Mouse (Mus musculus): ENCODE results near the gene Sec22a. TPM values are rescaled to one million over a fixed set of nuclear protein-coding genes. Genes with fewer than 3 reads are reported as not detected.

The Sec22a gene
- polyA plus RNA-seq, 1 experiment from 2014 or later = 12.8 TPM

- no peak overlapping the region for H3K4me3 ChIP-seq (ENCODE audit: inconsistent target)
- H3K36me3 ChIP-seq (ENCODE audit: inconsistent target) = no peaks in the 10 kb centered on the region
- no peak overlapping the region for H3K27ac ChIP-seq
- 93% methylated on average over 1 of the region's 1 CpGs for WGBS (ENCODE audit: missing documents)
- no peaks in the 10 kb centered on the region for H3K79me2 ChIP-seq (ENCODE audit: inconsistent target)
Measured at GRCm38 (mm10) chr16:35330451-35330850, 33.3 kb downstream of the Sec22a start.

- WGBS (ENCODE audit: missing documents) = 90% methylated on average over 2 of the region's 2 CpGs
- no peaks in the 10 kb centered on the region for H3K36me3 ChIP-seq (ENCODE audit: inconsistent target)
- H3K27ac ChIP-seq = no peak overlapping the region
- no peak overlapping the region for H3K4me3 ChIP-seq (ENCODE audit: inconsistent target)
- H3K79me2 ChIP-seq (ENCODE audit: inconsistent target) = no peaks in the 10 kb centered on the region
Measured at GRCm38 (mm10) chr16:35319773-35320172, 43.9 kb downstream of the Sec22a start.

- Histone ChIP-seq H3K79me2 (ENCODE audit: inconsistent target) (no peaks in the 10 kb centered on the region), H3K27ac (no peak overlapping the region), H3K36me3 (ENCODE audit: inconsistent target) (no peaks in the 10 kb centered on the region), H3K4me3 (ENCODE audit: inconsistent target) (no peak overlapping the region)
- WGBS (ENCODE audit: missing documents) = 53% methylated on average over 4 of the region's 4 CpGs
Measured at GRCm38 (mm10) chr16:35319335-35319734, 44.4 kb downstream of the Sec22a start.

- H3K27ac ChIP-seq = no peak overlapping the region
- 87% methylated on average over 6 of the region's 6 CpGs for WGBS (ENCODE audit: missing documents)
- H3K36me3 ChIP-seq (ENCODE audit: inconsistent target) = no peaks in the 10 kb centered on the region
Measured at GRCm38 (mm10) chr16:35318397-35318796, 45.3 kb downstream of the Sec22a start.

GRCm38 (mm10) chr16:35317460-35317859 is 46.3 kb downstream of the Sec22a start:
- no peaks in the 10 kb centered on the region for H3K36me3 ChIP-seq (ENCODE audit: inconsistent target)
- no peak overlapping the region for H3K27ac ChIP-seq
- 79% methylated on average over 5 of the region's 5 CpGs for WGBS (ENCODE audit: missing documents)
- no peak overlapping the region for H3K4me3 ChIP-seq (ENCODE audit: inconsistent target)
- H3K79me2 ChIP-seq (ENCODE audit: inconsistent target) = no peaks in the 10 kb centered on the region

More at GRCm38 (mm10) chr16:35318397-35318796, 45.3 kb downstream of the Sec22a start:
- Histone ChIP-seq H3K4me3 (ENCODE audit: inconsistent target) (no peak overlapping the region), H3K79me2 (ENCODE audit: inconsistent target) (no peaks in the 10 kb centered on the region)

GRCm38 (mm10) chr16:35316856-35317264 is 46.9 kb downstream of the Sec22a start:
- Histone ChIP-seq H3K4me3 (ENCODE audit: inconsistent target) (no peak overlapping the region), H3K36me3 (ENCODE audit: inconsistent target) (no peaks in the 10 kb centered on the region), H3K79me2 (ENCODE audit: inconsistent target) (no peaks in the 10 kb centered on the region), H3K27ac (no peak overlapping the region)

- Histone ChIP-seq H3K27ac (no peak overlapping the region), H3K4me3 (ENCODE audit: inconsistent target) (no peak overlapping the region), H3K79me2 (ENCODE audit: inconsistent target) (no peaks in the 10 kb centered on the region), H3K36me3 (ENCODE audit: inconsistent target) (no peaks in the 10 kb centered on the region)
- 92% methylated on average over 3 of the region's 3 CpGs for WGBS (ENCODE audit: missing documents)
Measured at GRCm38 (mm10) chr16:35315496-35315895, 48.2 kb downstream of the Sec22a start.

GRCm38 (mm10) chr16:35311586-35311985 is 52.1 kb downstream of the Sec22a start:
- WGBS (ENCODE audit: missing documents) = 96% methylated on average over 8 of the region's 8 CpGs
- Histone ChIP-seq H3K36me3 (ENCODE audit: inconsistent target) (no peaks in the 10 kb centered on the region), H3K27ac (no peak overlapping the region), H3K4me3 (ENCODE audit: inconsistent target) (no peak overlapping the region), H3K79me2 (ENCODE audit: inconsistent target) (no peaks in the 10 kb centered on the region)

- no peaks in the 10 kb centered on the region for H3K36me3 ChIP-seq (ENCODE audit: inconsistent target)
- WGBS (ENCODE audit: missing documents) = 94% methylated on average over 2 of the region's 2 CpGs
- no peaks in the 10 kb centered on the region for H3K79me2 ChIP-seq (ENCODE audit: inconsistent target)
- no peak overlapping the region for H3K4me3 ChIP-seq (ENCODE audit: inconsistent target)
- H3K27ac ChIP-seq = no peak overlapping the region
Measured at GRCm38 (mm10) chr16:35310551-35311110, 53.1 kb downstream of the Sec22a start.

GRCm38 (mm10) chr16:35309634-35310033 is 54.1 kb downstream of the Sec22a start:
- Histone ChIP-seq H3K4me3 (ENCODE audit: inconsistent target) (no peak overlapping the region), H3K79me2 (ENCODE audit: inconsistent target) (no peaks in the 10 kb centered on the region), H3K36me3 (ENCODE audit: inconsistent target) (no peaks in the 10 kb centered on the region), H3K27ac (no peak overlapping the region)
- 93% methylated on average over 3 of the region's 4 CpGs for WGBS (ENCODE audit: missing documents)

- H3K4me3 ChIP-seq (ENCODE audit: inconsistent target) = no peak overlapping the region
- no peaks in the 10 kb centered on the region for H3K79me2 ChIP-seq (ENCODE audit: inconsistent target)
- no peaks in the 10 kb centered on the region for H3K36me3 ChIP-seq (ENCODE audit: inconsistent target)
- WGBS (ENCODE audit: missing documents) = 90% methylated on average over 6 of the region's 6 CpGs
- H3K27ac ChIP-seq = no peak overlapping the region
Measured at GRCm38 (mm10) chr16:35308486-35309143, 55.1 kb downstream of the Sec22a start.

GRCm38 (mm10) chr16:35308016-35308415 is 55.7 kb downstream of the Sec22a start:
- no peaks in the 10 kb centered on the region for H3K79me2 ChIP-seq (ENCODE audit: inconsistent target)
- WGBS (ENCODE audit: missing documents) = 91% methylated on average over 6 of the region's 6 CpGs

GRCm38 (mm10) chr16:35307331-35307730 is 56.4 kb downstream of the Sec22a start:
- WGBS (ENCODE audit: missing documents) = 100% methylated on average over 2 of the region's 2 CpGs

More at GRCm38 (mm10) chr16:35308016-35308415, 55.7 kb downstream of the Sec22a start:
- Histone ChIP-seq H3K4me3 (ENCODE audit: inconsistent target) (no peak overlapping the region), H3K36me3 (ENCODE audit: inconsistent target) (no peaks in the 10 kb centered on the region), H3K27ac (no peak overlapping the region)

GRCm38 (mm10) chr16:35306631-35307030 is 57.1 kb downstream of the Sec22a start:
- Histone ChIP-seq H3K4me3 (ENCODE audit: inconsistent target) (no peak overlapping the region), H3K36me3 (ENCODE audit: inconsistent target) (no peaks in the 10 kb centered on the region), H3K27ac (no peak overlapping the region), H3K79me2 (ENCODE audit: inconsistent target) (no peaks in the 10 kb centered on the region)
- WGBS (ENCODE audit: missing documents) = 73% methylated on average over 2 of the region's 2 CpGs

More at GRCm38 (mm10) chr16:35307331-35307730, 56.4 kb downstream of the Sec22a start:
- Histone ChIP-seq H3K27ac (no peak overlapping the region), H3K4me3 (ENCODE audit: inconsistent target) (no peak overlapping the region), H3K36me3 (ENCODE audit: inconsistent target) (no peaks in the 10 kb centered on the region), H3K79me2 (ENCODE audit: inconsistent target) (no peaks in the 10 kb centered on the region)

- Histone ChIP-seq H3K36me3 (ENCODE audit: inconsistent target) (no peaks in the 10 kb centered on the region), H3K79me2 (ENCODE audit: inconsistent target) (no peaks in the 10 kb centered on the region), H3K4me3 (ENCODE audit: inconsistent target) (no peak overlapping the region), H3K27ac (no peak overlapping the region)
- WGBS (ENCODE audit: missing documents) = 90% methylated on average over 7 of the region's 7 CpGs
Measured at GRCm38 (mm10) chr16:35305226-35305625, 58.5 kb downstream of the Sec22a start.
